Mouse (Mus musculus) brain, embryonic 14.5 days (tissue): ENCODE results near the gene Kcnd2. TPM values are rescaled to one million over a fixed set of nuclear protein-coding genes. Genes with fewer than 3 reads are reported as not detected.

Experiments used
- DNase-seq: peaks from one replicate; pipeline ENCODE4 v3.0.0-alpha.2; 2011; ENCODE audit warnings: low read depth
- CTCF ChIP-seq: fragments of 200-500 bp; IDR thresholded peaks from 2 replicates; pipeline ENCODE4 v1.5.1; 2012; ENCODE audit warnings: inconsistent platforms, mild to moderate bottlenecking, moderate library complexity, borderline replicate concordance; ENCODE audit not compliant: insufficient read depth, insufficient read length; ENCODE audit errors: extremely low read depth
- POLR2A ChIP-seq: fragments of 200-500 bp; IDR thresholded peaks from 2 replicates; pipeline ENCODE4 v1.6.1; 2012; ENCODE audit warnings: mild to moderate bottlenecking, inconsistent platforms, borderline replicate concordance; ENCODE audit not compliant: poor library complexity, insufficient read depth, insufficient read length, severe bottlenecking; ENCODE audit errors: extremely low read depth
- polyA plus RNA-seq: library from polyadenylated mRNA; depleted of rRNA; stranded (reverse); fragments of >200 nt; gene quantifications from 2 replicates; pipeline ENCODE4 v1.2.3, GENCODE M21; 2012

Gene Kcnd2
- polyA plus RNA-seq, 1 experiment: 18.4 TPM

- DNase-seq: peak; percentile 76
- TF ChIP-seq POLR2A: no peak
- no peak for TF ChIP-seq CTCF
Measured at GRCm38 (mm10) chr6:21471891-21472544, 256.7 kb downstream of the Kcnd2 start.

- TF ChIP-seq CTCF (no peak), POLR2A (no peak)
- DNase-seq: peak; percentile 41
Measured at GRCm38 (mm10) chr6:21482714-21483113, 267.4 kb downstream of the Kcnd2 start.

- no peak for DNase-seq
- TF ChIP-seq POLR2A (no peak), CTCF (no peak)
Measured at GRCm38 (mm10) chr6:21488536-21488935, 273.2 kb downstream of the Kcnd2 start.

DNA sequence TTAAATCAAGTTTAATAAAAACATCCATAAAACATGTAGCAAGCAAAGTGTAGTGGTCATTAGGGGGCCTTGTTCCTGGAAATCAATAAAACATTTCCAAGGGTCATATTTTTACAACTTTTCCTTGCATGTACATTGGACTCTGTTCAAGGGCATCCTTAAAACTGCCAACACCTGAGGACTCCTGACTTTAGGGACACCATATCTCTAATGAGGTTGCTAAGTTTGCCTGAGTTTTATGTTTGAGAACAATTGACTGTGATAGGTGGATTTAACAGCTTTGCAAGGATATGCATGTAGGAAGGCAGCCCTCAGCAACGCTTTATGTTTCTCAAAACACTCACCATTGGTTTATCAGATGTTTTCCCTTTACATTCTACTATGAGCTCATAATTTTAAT lies 287.6 kb downstream of the Kcnd2 start:
- DNase-seq: no peak
- no peak for TF ChIP-seq POLR2A
- no peak for TF ChIP-seq CTCF

- peak; percentile 50 for DNase-seq
- no peak for TF ChIP-seq POLR2A
- no peak for TF ChIP-seq CTCF
Measured at GRCm38 (mm10) chr6:21510621-21511239, 295.4 kb downstream of the Kcnd2 start.

- peak; percentile 25 for DNase-seq
- TF ChIP-seq CTCF (no peak), POLR2A (no peak)
Measured at GRCm38 (mm10) chr6:21520351-21520750, 305.0 kb downstream of the Kcnd2 start.

GRCm38 (mm10) chr6:21527489-21528074 lies 312.3 kb downstream of the Kcnd2 start:
- TF ChIP-seq POLR2A (no peak), CTCF (no peak)
- no peak for DNase-seq

DNA sequence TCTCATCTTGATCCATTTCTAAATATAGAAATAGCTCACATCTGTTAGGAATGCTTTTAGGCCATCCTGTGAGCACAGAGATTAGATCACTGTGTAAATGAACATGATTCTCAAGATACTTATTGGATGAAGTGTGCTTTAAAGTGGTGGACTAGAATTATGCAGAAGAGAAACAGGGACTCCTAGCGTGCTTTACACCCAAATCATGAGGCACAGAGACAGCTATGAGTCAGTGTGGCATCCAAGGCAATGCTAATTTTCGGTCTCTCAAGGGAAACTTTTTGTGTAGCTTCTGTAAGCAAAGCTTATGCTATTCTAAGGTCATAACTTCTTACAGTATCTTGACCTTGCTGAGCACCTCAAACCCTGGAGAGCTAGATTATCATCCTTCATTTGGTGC lies 318.7 kb downstream of the Kcnd2 start:
- TF ChIP-seq POLR2A: no peak
- TF ChIP-seq CTCF: no peak

DNA sequence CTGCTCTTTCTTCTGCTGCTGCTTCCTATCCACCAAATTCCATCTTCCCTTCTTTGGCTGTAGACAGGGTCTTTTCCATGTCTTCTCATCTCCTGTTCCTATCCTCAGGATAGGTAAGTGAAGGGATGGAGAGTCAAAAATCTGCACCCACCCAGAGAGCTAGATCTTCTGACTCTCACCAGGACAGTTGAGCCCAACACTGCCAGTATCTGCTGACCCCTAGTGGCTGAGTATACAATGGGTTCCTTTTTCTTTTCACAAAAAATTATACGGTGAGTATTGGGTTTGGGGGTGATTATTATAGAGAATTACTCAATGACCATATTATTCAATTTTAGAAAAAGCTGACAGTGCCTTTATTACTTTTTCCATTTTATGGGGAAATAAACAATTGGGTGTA lies 319.5 kb downstream of the Kcnd2 start:
- TF ChIP-seq CTCF (peak; percentile 63; the same call in 1 of the 2 replicates), POLR2A (no peak)
- peak; percentile 40 for DNase-seq

More for the DNA sequence above, 318.7 kb downstream of the Kcnd2 start:
- no peak for DNase-seq

- TF ChIP-seq CTCF (no peak), POLR2A (no peak)
- no peak for DNase-seq
Measured at GRCm38 (mm10) chr6:21551501-21551900, 336.2 kb downstream of the Kcnd2 start.

DNA sequence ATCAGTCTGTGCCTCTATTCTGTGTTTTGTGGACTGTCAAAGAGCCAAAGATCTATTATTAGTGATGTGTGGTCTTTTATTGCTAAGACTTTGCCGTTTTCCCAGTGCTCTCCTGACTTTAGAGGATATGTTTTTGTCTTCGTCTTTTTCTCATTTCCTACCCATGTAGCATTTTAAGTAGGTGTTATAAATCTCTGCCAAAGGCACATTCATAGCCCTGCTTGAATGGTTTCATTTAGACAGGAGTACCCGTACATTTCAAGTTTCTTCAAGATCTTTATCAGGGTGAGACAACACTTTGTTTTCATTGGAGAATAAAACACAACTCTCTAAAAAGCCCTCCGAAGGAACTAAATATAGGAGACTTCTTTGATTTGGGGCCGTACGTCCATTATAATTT lies 355.7 kb downstream of the Kcnd2 start:
- TF ChIP-seq CTCF: no peak
- TF ChIP-seq POLR2A: no peak
- DNase-seq: peak; percentile 22
